Mouse (Mus musculus) v-Abl transformed pro-B cells (cell line): ENCODE results near the gene Tbc1d2b.

Experiments used
- in situ Hi-C, 2 experiments: fragments of 400-800 bp; cut with MboI; formaldehyde crosslinking; loops; one replicate each; pipeline ENCODE4 v1.15.1; 2025; ENCODE audit not compliant: unreplicated experiment in 2 of 2

Gene Tbc1d2b

GRCm38 (mm10) chr9:90265322-90266039 is 5.1 kb downstream of the Tbc1d2b start:
- in situ Hi-C loops = no loop called here

- in situ Hi-C loops = no loop called here
These were observed 7.3 kb downstream of the Tbc1d2b start for GRCm38 (mm10) chr9:90263340-90263679.

- in situ Hi-C loops = no loop called here
These were observed 7.8 kb downstream of the Tbc1d2b start for GRCm38 (mm10) chr9:90262591-90263339.

GRCm38 (mm10) chr9:90262063-90262462 is 8.5 kb downstream of the Tbc1d2b start:
- in situ Hi-C loops = no loop called here

GRCm38 (mm10) chr9:90260600-90261375 is 9.8 kb downstream of the Tbc1d2b start:
- in situ Hi-C loops = no loop called here

- in situ Hi-C loops = no loop called here
These were observed 10.5 kb downstream of the Tbc1d2b start for GRCm38 (mm10) chr9:90260079-90260478.

GRCm38 (mm10) chr9:90259400-90259950 is 11.1 kb downstream of the Tbc1d2b start:
- in situ Hi-C loops = no loop called here

GRCm38 (mm10) chr9:90257754-90258531 is 12.7 kb downstream of the Tbc1d2b start:
- in situ Hi-C loops = no loop called here

GRCm38 (mm10) chr9:90257220-90257619 is 13.4 kb downstream of the Tbc1d2b start:
- in situ Hi-C loops = no loop called here

- in situ Hi-C loops = no loop called here
These were observed 14.7 kb downstream of the Tbc1d2b start for GRCm38 (mm10) chr9:90255844-90256405.

GRCm38 (mm10) chr9:90253181-90253580 is 17.4 kb downstream of the Tbc1d2b start:
- in situ Hi-C loops = no loop called here

- in situ Hi-C loops = no loop called here
These were observed 19.4 kb downstream of the Tbc1d2b start for GRCm38 (mm10) chr9:90250964-90251750.

- in situ Hi-C loops = no loop called here
These were observed 20.3 kb downstream of the Tbc1d2b start for GRCm38 (mm10) chr9:90250141-90250775.

GRCm38 (mm10) chr9:90249036-90249435 is 21.6 kb downstream of the Tbc1d2b start:
- in situ Hi-C loops = no loop called here

GRCm38 (mm10) chr9:90248326-90248725 is 22.3 kb downstream of the Tbc1d2b start:
- in situ Hi-C loops = no loop called here

GRCm38 (mm10) chr9:90247316-90247715 is 23.3 kb downstream of the Tbc1d2b start:
- in situ Hi-C loops = no loop called here

GRCm38 (mm10) chr9:90245781-90246180 is 24.8 kb downstream of the Tbc1d2b start:
- in situ Hi-C loops = no loop called here

- in situ Hi-C loops = no loop called here
These were observed 25.4 kb downstream of the Tbc1d2b start for GRCm38 (mm10) chr9:90245206-90245605.
